Mouse (Mus musculus): ENCODE data around the gene Prr14l. TPM values are rescaled to one million over a fixed set of nuclear protein-coding genes. Genes with fewer than 3 reads are reported as not detected.

Gene Prr14l
- total RNA-seq, 2 experiments from 2014 or later = 53.3 to 58.4 TPM

DNA sequence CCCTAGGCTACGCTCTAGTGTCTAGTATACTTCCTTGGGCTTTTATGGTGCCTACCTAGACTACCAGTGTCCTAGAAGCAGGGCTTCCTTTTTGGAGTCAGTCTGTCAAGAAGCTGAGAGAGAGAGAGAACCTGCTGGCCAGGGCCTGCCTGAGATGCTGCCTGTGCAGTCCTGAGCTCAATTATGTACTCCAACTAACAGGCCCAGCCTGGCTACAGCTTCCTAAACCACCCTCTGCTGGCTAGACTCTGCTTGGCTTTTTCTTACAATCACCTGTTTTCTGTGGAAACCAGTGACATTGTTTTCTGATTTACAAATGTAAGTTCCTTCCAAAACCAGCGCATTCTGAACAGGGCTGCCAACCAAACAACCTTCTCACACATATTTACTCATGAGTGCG lies 113.9 kb downstream of the Prr14l start:
- no peak for DNase-seq (ENCODE audit: low spot score in 2 of 2)

Other genes starting within 250 kb of the Prr14l start
- 10 to 100 TPM; 15.9 to 17.4 TPM for gene Yes1, start 243.1 kb downstream of the Prr14l start, total RNA-seq (2021)
- 10 to 100 TPM; 57.4 to 60.3 TPM for gene Pisd, start 68.6 kb downstream of the Prr14l start, total RNA-seq (2021)
- not detected for gene Gm20671, start 27.1 kb downstream of the Prr14l start, total RNA-seq (2021)
- 10 to 100 TPM; 55.8 to 57.8 TPM for gene Depdc5, start 9.4 kb upstream of the Prr14l start, total RNA-seq (2021)
- 1,000 to 10,000 TPM; 1,367 to 1,478 TPM for gene Ywhah, start 164.6 kb upstream of the Prr14l start, total RNA-seq (2021)
- gene Slc5a1, start 250.0 kb upstream of the Prr14l start, total RNA-seq (2021) = under 1 TPM; 0.21 to 0.28 TPM